Mouse (Mus musculus) limb, embryonic 14.5 days (tissue): Measurements from ENCODE around the gene Dnah10. TPM values are rescaled to one million over a fixed set of nuclear protein-coding genes. Genes with fewer than 3 reads are reported as not detected.

Experiments used
- ATAC-seq: fragments of 200-750 bp; cut with Nextera tagmentation; 2 replicates; pipeline ENCODE4 v1.8.0; 2017; ENCODE audit warnings: low read depth, moderate number of reproducible peaks, moderate TSS enrichment; ENCODE audit not compliant: low FRiP score
- DNase-seq: peaks from one replicate; pipeline ENCODE4 v3.0.0-alpha.2; 2015; ENCODE audit warnings: low spot score
- H3K27ac ChIP-seq: fragments of 300-500 bp; sonication (generic); replicated peaks from 2 replicates; pipeline ENCODE4 v1.5.1; 2014; ENCODE audit warnings: low read depth, mild to moderate bottlenecking, low read length, moderate library complexity, mixed read lengths
- H3K27me3 ChIP-seq: fragments of 300-500 bp; sonication (generic); 2 replicates; pipeline ENCODE4 v1.6.1; 2014; ENCODE audit warnings: low read length, mixed read lengths; ENCODE audit not compliant: control insufficient read depth, insufficient read depth
- H3K36me3 ChIP-seq: fragments of 300-500 bp; sonication (generic); 2 replicates; pipeline ENCODE4 v1.6.1; 2014; ENCODE audit warnings: mild to moderate bottlenecking, low read length, moderate library complexity, mixed read lengths; ENCODE audit not compliant: control insufficient read depth, insufficient read depth
- H3K4me1 ChIP-seq: fragments of 300-500 bp; sonication (generic); 2 replicates; pipeline ENCODE4 v1.6.1; 2014; ENCODE audit warnings: antibody characterized with exemption, low read length, mixed read lengths; ENCODE audit not compliant: control insufficient read depth, insufficient read depth
- H3K4me2 ChIP-seq: fragments of 300-500 bp; sonication (generic); replicated peaks from 2 replicates; pipeline ENCODE4 v1.6.1; 2014; ENCODE audit warnings: low read depth, mild to moderate bottlenecking, low read length, moderate library complexity; ENCODE audit not compliant: severe bottlenecking
- H3K4me3 ChIP-seq: fragments of 300-500 bp; sonication (generic); replicated peaks from 2 replicates; pipeline ENCODE4 v1.5.1; 2014; ENCODE audit warnings: low read length
- H3K9ac ChIP-seq: fragments of 300-500 bp; sonication (generic); 2 replicates; pipeline ENCODE4 v1.6.1; 2014; ENCODE audit warnings: mild to moderate bottlenecking, low read depth, low read length, moderate library complexity; ENCODE audit not compliant: severe bottlenecking
- H3K9me3 ChIP-seq: fragments of 300-500 bp; sonication (generic); 2 replicates; pipeline ENCODE4 v1.6.1; 2016; ENCODE audit warnings: low read length; ENCODE audit not compliant: control insufficient read depth
- POLR2A ChIP-seq: fragments of 200-500 bp; IDR thresholded peaks from 2 replicates; pipeline ENCODE4 v1.8.0; 2012; ENCODE audit warnings: inconsistent platforms, mild to moderate bottlenecking, moderate library complexity, borderline replicate concordance; ENCODE audit not compliant: insufficient read depth, insufficient read length; ENCODE audit errors: extremely low read depth
- WGBS: fragments of 180-500 bp; shearing (Covaris S2); extraction: QIAGEN DNeasy Blood & Tissue Kit; methylation state at CpG from one replicate; pipeline ENCODE4 v1.1.7; 2014; 5-methylcytosine and 5-hydroxymethylcytosine counted together
- polyA plus RNA-seq, 2 experiments: library from polyadenylated mRNA; depleted of rRNA in 1 of 2; stranded (reverse) in 1 of 2; unstranded in 1 of 2; fragments of >200 nt; fragmentation: Nextera tagmentation in 1 of 2; extraction: Ambion mirVana in 1 of 2; gene quantifications; 2 replicates each; pipeline versions ENCODE4 v1.2.1 to v1.2.3; 2012 to 2014

The Dnah10 gene
- polyA plus RNA-seq, 2 experiments = 0.20 TPM; not detected in 1

GRCm38 (mm10) chr5:124853079-124853478, 128.2 kb downstream of the Dnah10 start:
- H3K9me3 ChIP-seq = no peaks in the 10 kb centered on the region
- H3K27ac ChIP-seq = no peak overlapping the region
- peaks cover 3% of the 10 kb centered on the region; the same call in 1 of the 2 replicates for H3K4me1 ChIP-seq
- H3K9ac ChIP-seq = no peak overlapping the region
- 65% methylated on average over 2 of the region's 2 CpGs for WGBS
- no peak for DNase-seq
- ATAC-seq = no peak
- H3K27me3 ChIP-seq = no peaks in the 10 kb centered on the region
- H3K36me3 ChIP-seq = no peaks in the 10 kb centered on the region
- no peak overlapping the region for H3K4me2 ChIP-seq
- no peak for TF ChIP-seq POLR2A
- H3K4me3 ChIP-seq = no peak overlapping the region

GRCm38 (mm10) chr5:124854202-124854601, 129.3 kb downstream of the Dnah10 start:
- 90% methylated on average over 4 of the region's 4 CpGs for WGBS
- no peak for TF ChIP-seq POLR2A
- no peaks in the 10 kb centered on the region for H3K27me3 ChIP-seq
- no peaks in the 10 kb centered on the region for H3K36me3 ChIP-seq
- ATAC-seq (no peak), DNase-seq (no peak)
- H3K4me2 ChIP-seq = no peak overlapping the region
- H3K4me3 ChIP-seq = no peak overlapping the region
- H3K9ac ChIP-seq = no peak overlapping the region
- H3K4me1 ChIP-seq = no peaks in the 10 kb centered on the region
- H3K27ac ChIP-seq = no peak overlapping the region
- no peaks in the 10 kb centered on the region for H3K9me3 ChIP-seq

- Histone ChIP-seq H3K4me3 (no peak overlapping the region), H3K36me3 (0 out of 2 replicates have a peak, but pooled peaks cover 3% of the 10 kb centered on the region), H3K27ac (no peak overlapping the region), H3K4me1 (peaks cover 6% of the 10 kb centered on the region), H3K9me3 (no peaks in the 10 kb centered on the region), H3K27me3 (peaks cover 17% of the 10 kb centered on the region), H3K4me2 (no peak overlapping the region), H3K9ac (no peak overlapping the region)
- ATAC-seq = no peak
- WGBS = 4% methylated on average over 5 of the region's 5 CpGs
- TF ChIP-seq POLR2A = no peak
- no peak for DNase-seq
Measured at GRCm38 (mm10) chr5:124860013-124860412, 135.1 kb downstream of the Dnah10 start.

- ATAC-seq (no peak), DNase-seq (no peak)
- Histone ChIP-seq H3K4me2 (peak overlapping the region; percentile 96), H3K27me3 (peaks cover 17% of the 10 kb centered on the region), H3K27ac (no peak overlapping the region), H3K4me3 (peak overlapping the region; percentile 97), H3K4me1 (peaks cover 6% of the 10 kb centered on the region), H3K9me3 (no peaks in the 10 kb centered on the region), H3K36me3 (peaks cover 10% of the 10 kb centered on the region; the same call in 1 of the 2 replicates), H3K9ac (peak overlapping the region; percentile 62)
- no peak for TF ChIP-seq POLR2A
- WGBS = 1% methylated on average over 21 of the region's 33 CpGs
Measured at GRCm38 (mm10) chr5:124861463-124861862, 136.6 kb downstream of the Dnah10 start.

- TF ChIP-seq POLR2A = peak; percentile 68; the same call in 1 of the 2 replicates
- 1% methylated on average over 66 of the region's 103 CpGs for WGBS
- Histone ChIP-seq H3K9ac (peak within 1 kb of the TSS; percentile 90), H3K4me3 (peak within 1 kb of the TSS; percentile 97), H3K27ac (peak within 1 kb of the TSS; percentile 82), H3K27me3 (peaks cover 17% of the 10 kb centered on the region), H3K9me3 (no peaks in the 10 kb centered on the region), H3K4me1 (peaks cover 6% of the 10 kb centered on the region), H3K4me2 (peak within 1 kb of the TSS; percentile 96), H3K36me3 (peaks cover 10% of the 10 kb centered on the region; the same call in 1 of the 2 replicates)
- peak; percentile 97 for DNase-seq
- peak; percentile 96 for ATAC-seq
Measured at GRCm38 (mm10) chr5:124862013-124862866, 137.4 kb downstream of the Dnah10 start, which contains the start of the genes Ccdc92 and Zfp664. TSS of gene Ccdc92 (minus strand) at chr5:124862424. TSS of gene Zfp664 (plus strand) at chr5:124862691.
